Mouse (Mus musculus) intestine, embryonic 14.5 days (tissue): Measurements from ENCODE around the gene Psmb9. TPM values are rescaled to one million over a fixed set of nuclear protein-coding genes. Genes with fewer than 3 reads are reported as not detected.
A peak's percentile ranks its signal among the peaks of the same experiment; 100 is the strongest.
"Not testable (repeated sequence)": the region's sequence is repeated elsewhere in the genome, so short reads cannot be mapped to it uniquely, and the experiment has no call there.

Source experiments
- ATAC-seq: fragments of 200-750 bp; cut with Nextera tagmentation; replicated peaks from 2 replicates; pipeline ENCODE4 v1.8.0; 2017; ENCODE audit warnings: low read depth, moderate number of reproducible peaks, moderate TSS enrichment, moderate library complexity; ENCODE audit not compliant: low FRiP score, low TSS enrichment
- DNase-seq: peaks from one replicate; pipeline ENCODE4 v3.0.0-alpha.2; 2018; ENCODE audit warnings: low spot score
- H3K27ac ChIP-seq: fragments of 300-500 bp; sonication (generic); 2 replicates; pipeline ENCODE4 v1.5.1; 2014; ENCODE audit warnings: low read depth, mild to moderate bottlenecking, control low read depth
- H3K27me3 ChIP-seq: fragments of 300-500 bp; sonication (generic); replicated peaks from 2 replicates; pipeline ENCODE4 v1.6.1; 2014; ENCODE audit warnings: low read length, control low read depth; ENCODE audit not compliant: control insufficient read depth, insufficient read depth
- H3K36me3 ChIP-seq: fragments of 300-500 bp; sonication (generic); 2 replicates; pipeline ENCODE4 v1.6.1; 2014; ENCODE audit warnings: low read length, control low read depth; ENCODE audit not compliant: control insufficient read depth, insufficient read depth
- H3K4me1 ChIP-seq: fragments of 300-500 bp; sonication (generic); replicated peaks from 2 replicates; pipeline ENCODE4 v1.6.1; 2014; ENCODE audit warnings: low read length, control low read depth, mixed read lengths; ENCODE audit not compliant: control insufficient read depth, insufficient read depth
- H3K4me2 ChIP-seq: fragments of 300-500 bp; sonication (generic); 2 replicates; pipeline ENCODE4 v1.6.1; 2014; ENCODE audit warnings: low read length
- H3K4me3 ChIP-seq: fragments of 300-500 bp; sonication (generic); 2 replicates; pipeline ENCODE4 v1.5.1; 2014; ENCODE audit warnings: low read depth, low read length, control low read depth, mixed read lengths
- H3K9ac ChIP-seq: fragments of 300-500 bp; sonication (generic); 2 replicates; pipeline ENCODE4 v1.6.1; 2014; ENCODE audit warnings: mild to moderate bottlenecking, low read length
- H3K9me3 ChIP-seq: fragments of 300-500 bp; sonication (generic); 2 replicates; pipeline ENCODE4 v1.6.1; 2016; ENCODE audit warnings: low read length, control low read depth; ENCODE audit not compliant: control insufficient read depth
- WGBS: fragments of 180-500 bp; shearing (Covaris S2); extraction: QIAGEN DNeasy Blood & Tissue Kit; methylation state at CpG from one replicate; pipeline ENCODE4 v1.1.7; 2014; 5-methylcytosine and 5-hydroxymethylcytosine counted together
- polyA plus RNA-seq: library from polyadenylated mRNA; unstranded; fragments of >200 nt; fragmentation: Nextera tagmentation; extraction: Ambion mirVana; gene quantifications from 2 replicates; pipeline ENCODE4 v1.2.1, GENCODE M21; 2014

The Psmb9 gene
- polyA plus RNA-seq, 1 experiment from 2014 or later, result 4.7 TPM

DNA sequence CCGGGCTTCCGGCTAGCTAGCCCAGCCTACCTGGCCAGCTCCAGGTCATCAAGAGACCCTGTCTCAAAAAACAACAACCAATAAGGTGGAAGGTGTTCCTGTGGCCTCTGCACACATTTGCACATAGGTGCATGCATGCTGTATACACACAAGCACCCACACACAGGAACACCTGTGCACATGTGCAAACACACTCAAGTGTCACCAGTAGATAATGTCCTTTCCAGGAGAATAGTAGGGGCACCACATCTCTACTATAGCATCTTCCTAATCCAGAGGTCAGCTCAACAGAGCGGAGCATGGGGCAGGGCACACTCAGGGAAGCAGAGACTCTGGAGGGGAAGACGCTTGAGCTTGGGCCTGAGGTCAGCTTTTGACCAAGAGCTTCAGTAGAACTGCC is 43.3 kb downstream of the Psmb9 start:
- peaks cover 14% of the 10 kb centered on the region for H3K27me3 ChIP-seq
- 89% methylated on average over 4 of the region's 4 CpGs for WGBS
- not testable (repeated sequence) for ATAC-seq, H3K4me3 ChIP-seq, DNase-seq, H3K4me2 ChIP-seq, H3K9ac ChIP-seq, H3K9me3 ChIP-seq, H3K4me1 ChIP-seq, H3K27ac ChIP-seq, H3K36me3 ChIP-seq

DNA sequence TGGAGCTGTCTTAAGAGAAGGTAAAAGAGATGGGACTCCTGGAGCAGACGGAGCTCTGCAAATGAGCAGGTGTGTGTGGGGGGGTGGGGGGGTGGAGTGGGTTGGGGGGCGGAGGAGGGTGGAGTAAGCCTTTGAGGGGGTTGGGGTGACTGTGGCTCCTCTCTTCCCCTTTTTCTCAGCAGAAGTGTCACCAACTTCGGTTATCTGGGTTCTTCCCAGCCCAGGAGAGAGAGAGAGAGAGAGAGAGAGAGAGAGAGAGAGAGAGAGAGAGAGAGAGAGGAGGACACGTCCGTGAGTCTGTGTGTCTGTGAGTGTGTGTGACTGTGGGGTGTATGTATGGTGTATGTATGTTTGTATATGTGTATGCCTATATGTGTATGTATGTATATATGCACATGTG is 44.1 kb downstream of the Psmb9 start:
- no peak for ATAC-seq
- Histone ChIP-seq H3K4me1 (peaks cover 4% of the 10 kb centered on the region; the same call in 1 of the 2 replicates), H3K27ac (no peak overlapping the region), H3K9ac (no peak overlapping the region), H3K4me3 (no peak overlapping the region), H3K27me3 (peaks cover 18% of the 10 kb centered on the region), H3K36me3 (no peaks in the 10 kb centered on the region), H3K4me2 (no peak overlapping the region), H3K9me3 (no peaks in the 10 kb centered on the region)
- DNase-seq, result no peak
- 51% methylated on average over 5 of the region's 5 CpGs for WGBS

DNA sequence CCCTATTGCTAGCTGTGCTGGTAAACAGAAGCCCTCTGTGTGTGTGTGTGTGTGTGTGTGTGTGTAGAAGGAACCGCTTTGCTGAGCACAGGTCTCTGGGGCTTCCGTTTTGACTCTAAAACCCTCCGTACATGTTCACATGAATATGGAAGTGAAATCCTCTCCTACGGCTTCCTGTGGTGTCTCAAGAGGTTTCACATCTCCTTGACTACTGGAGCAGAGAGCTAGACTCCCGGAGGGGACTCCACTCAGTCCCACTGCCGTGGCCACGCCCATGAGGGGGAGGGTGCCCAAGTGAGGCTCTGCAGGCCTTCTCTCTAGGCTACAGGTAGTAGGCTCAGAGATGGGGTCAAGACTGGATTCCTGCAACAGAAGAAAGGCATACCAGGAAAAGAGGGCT is 44.5 kb downstream of the Psmb9 start, which contains the start of gene H2-DMb2:
TSS of gene H2-DMb2 (plus strand) at position 275 of the 400 bp plus-strand sequence.
- Histone ChIP-seq H3K9me3 (no peaks in the 10 kb centered on the region), H3K4me2 (no peak within 1 kb of the TSS), H3K27ac (no peak within 1 kb of the TSS), H3K4me3 (no peak within 1 kb of the TSS), H3K9ac (no peak within 1 kb of the TSS), H3K27me3 (peaks cover 18% of the 10 kb centered on the region), H3K4me1 (peaks cover 4% of the 10 kb centered on the region; the same call in 1 of the 2 replicates), H3K36me3 (no peaks in the 10 kb centered on the region)
- no peak for ATAC-seq
- no peak for DNase-seq
- 33% methylated on average over 7 of the region's 7 CpGs for whole genome bisulfite sequencing

DNA sequence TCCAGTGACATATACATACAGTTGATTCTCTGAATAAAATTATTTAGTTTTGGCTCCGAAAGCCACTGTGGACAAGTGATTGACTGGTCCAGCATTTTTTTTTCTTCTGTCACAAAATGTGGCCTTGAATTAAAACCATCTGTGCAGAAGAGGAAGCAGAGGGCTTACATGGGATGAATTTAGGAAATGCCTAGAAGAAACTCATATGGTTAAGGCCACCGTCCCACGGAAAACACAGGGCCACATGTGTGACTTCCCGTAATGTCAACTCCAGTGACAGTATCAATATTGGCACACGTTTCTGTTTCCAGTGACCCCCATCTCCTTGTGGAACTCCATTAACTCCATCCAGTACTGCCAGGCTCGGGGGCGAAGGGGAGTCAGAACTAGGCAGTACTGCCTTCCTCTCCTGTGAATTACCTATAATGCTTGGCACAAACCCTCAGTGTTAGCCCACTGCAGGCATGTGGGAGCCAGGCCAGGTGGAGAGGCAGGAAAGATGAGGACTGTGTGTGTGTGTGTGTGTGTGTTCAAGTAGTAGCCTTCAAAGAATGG is 45.0 kb downstream of the Psmb9 start:
- no peak overlapping the region for H3K9ac ChIP-seq

DNA sequence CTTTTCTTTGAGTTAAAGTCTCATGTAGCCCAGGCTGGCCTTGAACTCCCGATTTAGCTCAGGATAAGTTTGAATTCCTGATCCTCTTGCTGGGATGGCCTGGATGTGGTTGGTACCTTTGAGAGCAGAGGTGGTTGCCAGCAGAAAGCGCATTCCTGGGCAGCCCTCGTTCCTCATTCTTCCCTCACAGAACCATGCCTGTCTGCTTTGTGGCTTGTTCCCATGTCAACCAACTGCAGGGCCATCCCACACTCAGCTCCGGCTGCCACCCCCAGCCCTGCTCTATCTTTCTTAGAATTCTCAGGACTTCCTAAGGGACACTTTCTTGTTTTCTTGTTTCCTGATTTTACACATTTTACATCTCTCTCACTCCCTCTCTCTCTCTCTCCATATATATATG is 46.1 kb downstream of the Psmb9 start:
- H3K27me3 ChIP-seq, result peaks cover 18% of the 10 kb centered on the region
- ATAC-seq, result no peak
- no peak for DNase-seq
- no peak overlapping the region for H3K9ac ChIP-seq
- no peak overlapping the region for H3K4me2 ChIP-seq
- H3K9me3 ChIP-seq, result no peaks in the 10 kb centered on the region
- peaks cover 4% of the 10 kb centered on the region; the same call in 1 of the 2 replicates for H3K4me1 ChIP-seq
- H3K27ac ChIP-seq, result no peak overlapping the region
- 64% methylated on average over 4 of the region's 4 CpGs for WGBS
- no peak overlapping the region for H3K4me3 ChIP-seq
- no peaks in the 10 kb centered on the region for H3K36me3 ChIP-seq

More for the DNA sequence above, 45.0 kb downstream of the Psmb9 start:
- H3K27me3 ChIP-seq, result peaks cover 18% of the 10 kb centered on the region
- H3K4me2 ChIP-seq, result no peak overlapping the region
- ATAC-seq (no peak), DNase-seq (no peak)
- H3K36me3 ChIP-seq, result no peaks in the 10 kb centered on the region
- 80% methylated on average over 7 of the region's 7 CpGs for WGBS
- no peak overlapping the region for H3K27ac ChIP-seq
- H3K9me3 ChIP-seq, result no peaks in the 10 kb centered on the region
- H3K4me3 ChIP-seq, result no peak overlapping the region
- peaks cover 4% of the 10 kb centered on the region; the same call in 1 of the 2 replicates for H3K4me1 ChIP-seq

DNA sequence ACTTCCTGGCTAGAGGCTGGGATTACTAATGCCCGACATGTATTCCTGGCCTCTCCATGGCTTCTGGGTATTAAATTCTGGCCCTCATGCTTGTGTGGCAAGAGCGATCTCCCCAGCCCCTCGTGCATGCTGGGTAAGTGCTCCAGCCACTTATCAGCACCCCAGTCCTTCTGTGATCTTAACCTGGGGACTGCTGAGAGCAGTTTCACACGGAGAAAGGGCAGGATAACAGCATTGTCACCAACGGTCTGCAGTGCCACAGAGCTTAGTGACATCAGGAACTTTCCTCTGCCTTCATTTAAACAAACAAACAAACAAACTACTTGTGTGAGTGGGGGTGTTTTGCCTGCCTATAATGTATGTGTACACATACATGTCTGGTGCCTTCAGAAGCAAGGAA is 47.3 kb downstream of the Psmb9 start:
- no peak for DNase-seq
- 10% methylated on average over 5 of the region's 5 CpGs for WGBS
- H3K27me3 ChIP-seq, result peaks cover 18% of the 10 kb centered on the region
- no peak overlapping the region for H3K27ac ChIP-seq
- 0 out of 2 replicates have a peak overlapping the region, but pooled peaks have one; percentile 28 for H3K4me3 ChIP-seq
- H3K9me3 ChIP-seq, result no peaks in the 10 kb centered on the region
- H3K4me1 ChIP-seq, result peaks cover 4% of the 10 kb centered on the region; the same call in 1 of the 2 replicates
- peak overlapping the region; percentile 72; the same call in 1 of the 2 replicates for H3K4me2 ChIP-seq
- no peaks in the 10 kb centered on the region for H3K36me3 ChIP-seq
- ATAC-seq, result no peak
- H3K9ac ChIP-seq, result no peak overlapping the region

DNA sequence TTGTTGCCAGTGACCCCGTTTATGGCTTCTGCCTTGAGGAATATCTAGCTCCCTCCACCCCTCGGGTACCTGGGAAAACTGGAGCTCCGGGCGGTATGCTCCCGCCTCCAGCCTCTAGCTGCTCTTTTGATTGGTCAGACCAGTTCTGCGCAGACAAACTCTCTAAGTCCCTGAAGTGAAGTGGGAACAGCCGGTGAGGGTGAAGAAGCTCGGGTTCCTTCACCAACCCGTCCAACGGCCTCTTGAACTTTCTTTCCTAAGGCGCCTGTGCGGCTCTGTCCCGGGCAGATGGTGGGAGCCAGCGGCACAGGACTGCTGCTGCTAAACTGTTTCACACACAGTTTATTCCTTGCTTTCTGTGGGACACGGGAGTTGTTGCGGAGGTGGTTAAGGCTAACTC is 48.1 kb downstream of the Psmb9 start:
- Histone ChIP-seq H3K27me3 (peaks cover 18% of the 10 kb centered on the region), H3K9ac (no peak overlapping the region), H3K4me1 (peaks cover 4% of the 10 kb centered on the region; the same call in 1 of the 2 replicates), H3K27ac (no peak overlapping the region), H3K36me3 (no peaks in the 10 kb centered on the region), H3K9me3 (no peaks in the 10 kb centered on the region), H3K4me2 (peak overlapping the region; percentile 72), H3K4me3 (peak overlapping the region; percentile 28)
- DNase-seq (peak; percentile 77), ATAC-seq (0 out of 2 replicates have a peak, but pooled peaks have one; percentile 28)
- WGBS, result 1% methylated on average over 16 of the region's 16 CpGs

DNA sequence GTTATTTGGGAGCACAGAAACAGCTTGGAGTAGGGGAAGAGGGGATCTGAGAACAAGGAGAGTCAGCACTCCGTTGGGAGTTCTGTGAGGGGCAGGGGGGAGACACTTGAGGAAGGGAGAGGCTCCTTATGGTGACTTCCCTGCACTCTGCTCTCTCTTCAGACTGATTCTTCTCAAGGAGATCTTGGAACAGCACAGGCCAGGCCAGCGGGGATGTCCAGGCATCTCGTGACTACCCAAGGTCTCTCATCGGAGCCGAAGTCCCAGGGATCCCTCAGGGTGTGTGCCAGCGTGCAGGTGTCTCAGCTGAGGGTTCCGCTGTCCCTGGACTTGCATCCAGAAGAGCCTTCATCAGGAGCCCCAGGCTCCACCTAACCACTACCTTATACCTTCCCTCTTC is 48.9 kb downstream of the Psmb9 start:
- H3K4me3 ChIP-seq, result no peak overlapping the region
- WGBS, result 79% methylated on average over 7 of the region's 7 CpGs
- H3K4me1 ChIP-seq, result peaks cover 4% of the 10 kb centered on the region; the same call in 1 of the 2 replicates
- DNase-seq, result no peak
- ATAC-seq, result no peak
- no peaks in the 10 kb centered on the region for H3K9me3 ChIP-seq
- H3K9ac ChIP-seq, result no peak overlapping the region
- H3K36me3 ChIP-seq, result no peaks in the 10 kb centered on the region
- no peak overlapping the region for H3K4me2 ChIP-seq
- no peak overlapping the region for H3K27ac ChIP-seq
- H3K27me3 ChIP-seq, result peaks cover 18% of the 10 kb centered on the region

DNA sequence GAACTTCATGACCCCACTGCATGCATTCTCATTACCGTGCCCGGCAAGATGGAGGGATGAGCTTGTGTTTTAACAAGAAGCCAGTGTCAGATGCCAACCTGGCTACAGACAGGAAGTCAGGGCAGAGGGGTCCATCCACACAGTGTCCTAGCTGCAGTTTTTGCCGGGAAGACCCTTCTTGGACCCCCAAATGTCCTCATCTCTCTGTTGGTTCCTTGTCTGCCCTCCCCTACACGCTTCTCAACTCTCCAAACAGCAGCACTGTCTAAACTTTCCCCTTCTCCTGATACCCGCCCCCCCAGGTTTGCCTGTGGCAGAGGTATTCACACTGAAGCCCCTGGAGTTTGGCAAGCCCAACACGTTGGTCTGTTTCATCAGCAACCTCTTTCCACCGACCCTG is 50.0 kb downstream of the Psmb9 start:
- Histone ChIP-seq H3K9ac (no peak overlapping the region), H3K27me3 (peaks cover 18% of the 10 kb centered on the region), H3K4me3 (no peak overlapping the region), H3K4me1 (peaks cover 4% of the 10 kb centered on the region; the same call in 1 of the 2 replicates), H3K27ac (no peak overlapping the region), H3K9me3 (no peaks in the 10 kb centered on the region), H3K4me2 (no peak overlapping the region), H3K36me3 (no peaks in the 10 kb centered on the region)
- ATAC-seq (no peak), DNase-seq (no peak)
- 72% methylated on average over 7 of the region's 7 CpGs for WGBS
